Mouse (Mus musculus): ENCODE data around the gene Slc48a1. TPM values are rescaled to one million over a fixed set of nuclear protein-coding genes. Genes with fewer than 3 reads are reported as not detected.

Slc48a1 gene
- total RNA-seq, 2 experiments from 2014 or later, result 33.1 to 42.3 TPM

DNA sequence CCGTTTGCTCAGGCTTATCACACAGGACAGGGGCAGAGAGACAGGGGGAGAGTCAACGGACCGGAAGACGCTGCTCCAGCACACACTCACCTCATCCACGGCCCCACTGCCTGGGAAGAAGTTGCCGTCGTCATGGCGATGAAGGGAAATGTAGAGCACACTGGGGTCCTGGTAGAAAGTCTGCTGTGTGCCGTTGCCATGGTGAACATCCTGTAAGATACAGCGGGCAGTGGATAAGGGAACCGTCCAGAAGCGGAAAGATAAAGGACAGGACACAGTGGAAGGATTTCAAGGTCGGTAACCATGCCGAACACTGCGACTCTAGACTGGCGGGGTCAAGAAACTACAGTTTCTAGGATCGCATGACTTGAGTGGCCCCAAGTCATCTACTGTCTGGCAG is 19.8 kb downstream of the Slc48a1 start:
- ATAC-seq (ENCODE audit: poor library complexity, severe bottlenecking), result no peak

DNA sequence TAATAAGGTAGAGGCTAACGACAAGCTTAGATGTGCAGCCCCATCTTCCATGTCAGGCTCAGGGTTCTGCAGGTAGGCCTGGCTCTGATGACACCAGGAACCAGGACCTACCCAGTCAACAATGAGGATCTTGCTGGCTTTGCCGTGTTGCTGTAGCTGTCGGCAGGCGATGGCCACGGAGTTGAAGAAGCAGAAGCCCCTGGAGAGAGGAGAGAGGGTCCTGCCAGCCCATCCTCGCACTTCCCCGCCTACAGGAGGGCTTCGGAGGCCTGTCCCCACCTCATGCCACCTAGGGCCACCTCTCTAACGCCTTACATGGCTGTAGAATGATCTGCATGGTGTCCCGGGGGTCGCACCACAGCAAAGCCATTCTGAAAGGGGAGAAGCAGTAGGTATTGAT is 21.1 kb downstream of the Slc48a1 start:
- ATAC-seq (ENCODE audit: poor library complexity, severe bottlenecking), result no peak

GRCm38 (mm10) chr15:97800853-97801252 is 22.5 kb downstream of the Slc48a1 start:
- no peak for ATAC-seq (ENCODE audit: poor library complexity, severe bottlenecking)

- ATAC-seq (ENCODE audit: poor library complexity, severe bottlenecking), result no peak
These were observed 23.5 kb downstream of the Slc48a1 start for GRCm38 (mm10) chr15:97801811-97802210.

DNA sequence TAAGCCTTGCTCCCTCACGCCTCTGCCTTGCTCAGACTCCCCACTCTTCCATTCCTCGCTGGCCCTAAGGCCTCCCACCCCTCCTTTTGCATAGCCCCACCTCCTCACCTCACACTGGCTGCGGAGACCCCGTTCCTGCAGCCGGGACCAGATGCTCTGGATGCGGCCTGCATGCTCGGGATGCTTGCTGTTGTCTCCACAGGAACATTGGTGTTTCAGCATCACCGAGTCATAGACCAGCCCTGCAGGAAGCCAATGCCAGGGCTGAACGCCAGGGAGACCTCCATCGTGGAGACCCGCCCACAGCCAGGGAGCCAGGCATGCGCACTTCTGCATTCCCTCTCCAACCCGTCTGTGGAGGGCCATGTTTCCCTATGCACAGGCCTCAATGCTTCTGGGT is 24.3 kb downstream of the Slc48a1 start:
- no peak for ATAC-seq (ENCODE audit: poor library complexity, severe bottlenecking)

DNA sequence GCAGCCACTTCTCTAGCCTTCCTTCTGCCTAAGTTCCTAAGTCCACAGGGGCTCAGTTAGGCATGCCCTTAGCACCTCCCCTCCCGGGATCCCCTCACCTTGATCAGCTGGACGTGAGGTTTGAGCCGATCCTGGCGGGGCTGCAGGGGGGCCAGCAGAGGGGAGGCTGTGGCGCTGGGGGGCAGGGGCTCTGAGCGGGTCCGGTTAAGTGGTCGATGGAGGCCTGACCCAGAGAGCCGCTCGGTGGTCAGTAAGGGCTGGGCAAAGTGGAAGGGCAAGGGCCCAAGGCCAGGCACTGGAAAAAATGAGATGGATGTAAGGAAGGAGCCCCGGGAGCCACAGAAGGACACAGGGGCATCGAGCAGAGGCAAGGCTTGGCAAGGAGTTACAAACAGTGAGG is 29.5 kb downstream of the Slc48a1 start:
- ATAC-seq (ENCODE audit: poor library complexity, severe bottlenecking), result no peak

DNA sequence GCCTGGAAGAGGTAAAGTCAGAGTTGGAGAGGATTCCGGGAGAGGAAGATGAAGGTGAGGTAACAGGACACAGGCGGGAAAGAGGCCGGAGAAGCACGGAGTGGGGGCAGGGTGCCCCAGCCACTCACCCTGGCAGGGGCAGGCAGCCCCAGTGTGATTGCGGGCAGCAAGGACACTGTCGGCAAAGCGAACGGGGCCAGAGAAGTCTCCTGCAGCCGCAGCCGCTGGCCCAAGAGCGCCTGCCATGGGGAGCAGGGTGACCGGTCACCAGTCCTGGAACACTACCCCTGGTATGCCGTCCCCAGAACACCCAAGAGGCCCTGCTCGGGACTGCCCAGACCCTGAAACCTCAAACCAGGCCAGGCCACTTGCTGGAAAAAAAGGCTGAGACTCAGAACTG is 30.2 kb downstream of the Slc48a1 start:
- ATAC-seq (ENCODE audit: poor library complexity, severe bottlenecking), result no peak

DNA sequence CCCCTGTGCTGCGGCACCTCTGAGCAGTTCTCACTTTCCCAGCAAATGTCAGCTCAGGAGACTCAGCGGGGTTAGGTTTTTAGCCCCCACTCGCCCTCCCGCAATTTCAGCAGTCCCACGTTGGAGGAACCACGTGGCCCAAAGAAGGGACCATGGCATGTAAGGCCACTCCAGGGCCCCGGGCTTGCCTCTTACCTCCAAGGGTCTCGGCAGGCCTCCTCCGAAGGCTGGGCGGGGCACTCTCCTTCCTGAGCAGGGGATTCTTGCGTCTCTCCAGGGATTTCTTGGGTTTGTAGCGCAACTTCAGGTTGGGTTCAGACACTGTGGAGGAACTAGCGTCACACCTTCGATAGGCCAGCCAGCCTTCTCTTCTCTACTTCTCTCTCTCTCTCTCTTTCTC is 30.9 kb downstream of the Slc48a1 start:
- ATAC-seq (ENCODE audit: poor library complexity, severe bottlenecking), result no peak

DNA sequence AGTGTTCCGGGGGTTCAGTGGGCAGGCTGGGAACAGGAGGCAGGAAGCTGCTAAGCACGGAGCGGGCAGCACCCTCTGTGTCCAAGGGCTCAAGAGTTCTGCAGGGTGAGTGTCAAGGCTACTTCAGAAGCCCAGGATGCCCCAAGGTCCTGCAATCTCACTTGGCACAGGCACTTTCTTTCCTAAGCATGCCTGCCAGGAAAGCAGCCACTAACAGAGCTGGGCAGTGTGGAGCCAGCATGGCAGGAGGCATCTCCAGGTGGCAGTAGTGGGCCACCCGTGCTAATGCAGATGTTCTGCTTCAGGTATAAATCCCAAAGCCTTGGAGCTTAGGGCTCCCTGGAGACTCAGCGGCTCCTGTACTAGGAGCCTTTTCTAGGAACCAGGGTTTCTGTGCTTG is 31.6 kb downstream of the Slc48a1 start:
- ATAC-seq (ENCODE audit: poor library complexity, severe bottlenecking), result peak; percentile 45; the same call in 1 of the 2 replicates

DNA sequence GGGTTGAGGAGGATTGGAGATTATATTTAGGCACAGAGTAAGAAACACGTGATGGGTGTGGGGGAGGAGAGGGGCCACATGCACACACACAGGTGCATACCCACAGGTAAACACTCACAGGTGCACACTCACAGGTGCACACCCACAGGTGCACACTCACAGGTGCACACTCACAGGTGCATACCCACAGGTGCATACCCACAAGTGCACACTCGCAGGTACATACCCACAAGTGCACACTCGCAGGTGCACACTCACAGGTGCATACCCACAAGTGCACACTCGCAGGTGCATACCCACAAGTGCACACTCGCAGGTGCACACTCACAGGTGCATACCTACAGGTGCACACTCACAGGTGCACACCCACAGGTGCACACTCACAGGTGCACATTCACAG is 32.1 kb downstream of the Slc48a1 start:
- no peak for ATAC-seq (ENCODE audit: poor library complexity, severe bottlenecking)

GRCm38 (mm10) chr15:97811307-97811706 is 33.0 kb downstream of the Slc48a1 start:
- no peak for ATAC-seq (ENCODE audit: poor library complexity, severe bottlenecking)

DNA sequence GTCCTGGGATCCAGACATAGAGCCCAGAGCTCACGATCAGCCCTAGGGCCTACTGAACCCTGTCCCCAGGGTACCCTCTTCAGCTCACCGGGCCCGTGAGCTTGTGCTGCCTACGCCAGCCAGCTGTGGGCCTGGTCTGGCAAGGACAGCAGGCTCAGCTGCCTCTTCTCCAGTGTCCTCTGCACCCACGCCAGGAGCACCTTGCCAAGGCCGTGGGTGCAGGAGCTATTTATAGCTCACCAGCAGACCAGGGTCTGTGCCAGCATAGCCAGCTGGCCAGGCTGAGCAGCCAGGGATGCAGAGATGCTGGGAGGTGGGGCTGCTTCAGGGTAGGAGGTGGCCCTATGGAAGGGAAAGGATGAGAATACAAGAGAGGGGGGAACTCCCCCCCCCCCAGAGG is 33.8 kb downstream of the Slc48a1 start:
- no peak for ATAC-seq (ENCODE audit: poor library complexity, severe bottlenecking)

DNA sequence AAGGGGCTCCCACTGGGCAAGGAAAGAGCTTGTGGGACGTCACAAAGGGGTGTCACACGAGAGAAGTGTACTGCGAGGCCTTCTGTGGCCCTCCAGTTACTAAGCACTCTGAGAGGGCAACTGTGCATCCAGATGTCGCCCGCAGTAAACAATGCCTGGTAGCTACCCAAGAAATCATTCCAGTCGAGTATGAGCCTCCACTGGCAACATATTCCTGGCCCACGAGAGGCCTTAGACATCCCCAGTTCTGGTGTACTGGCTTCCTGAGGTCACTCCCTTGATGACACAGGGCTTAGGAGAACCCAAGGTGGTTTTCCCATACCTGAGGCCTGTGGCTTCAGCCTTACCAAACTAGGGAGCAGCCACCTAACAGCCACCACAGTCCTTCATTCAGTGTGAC is 34.6 kb downstream of the Slc48a1 start:
- no peak for ATAC-seq (ENCODE audit: poor library complexity, severe bottlenecking)

DNA sequence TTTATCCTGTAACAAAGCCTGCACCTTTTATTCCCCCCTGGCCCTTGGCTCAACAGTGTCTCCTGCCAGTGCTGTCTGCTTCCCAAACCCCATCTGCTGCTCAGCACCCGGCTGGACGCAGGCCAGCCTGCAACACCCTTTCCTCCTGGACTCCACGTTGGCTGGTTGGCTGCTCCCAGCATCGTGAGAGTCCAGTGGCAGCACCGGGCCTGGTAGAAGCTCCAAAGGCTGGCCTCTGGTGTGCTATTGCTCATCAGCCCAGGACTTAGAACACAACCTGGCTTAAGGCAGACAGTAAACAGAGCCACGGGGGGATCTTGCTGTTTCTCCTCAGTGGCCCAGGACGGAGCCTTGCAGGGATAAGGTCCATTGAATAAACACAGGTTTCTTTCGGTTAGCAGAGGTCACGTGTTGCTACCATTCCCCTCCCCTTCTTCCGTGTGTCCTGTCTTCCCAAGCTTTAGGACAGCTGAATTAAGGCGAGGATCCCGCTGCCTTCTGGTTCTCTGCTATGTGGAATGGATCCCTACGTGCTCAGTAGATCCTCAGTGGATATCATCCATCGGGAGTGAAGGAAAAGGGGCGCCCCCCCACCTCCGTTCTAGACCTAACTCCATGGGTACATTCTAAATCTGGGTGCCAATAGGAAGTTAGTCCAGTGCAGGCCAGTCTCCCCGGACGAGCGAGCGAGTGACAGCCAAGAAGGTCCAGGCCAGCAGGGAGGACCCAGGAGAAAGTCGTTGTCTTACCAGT is 35.3 kb downstream of the Slc48a1 start:
- ATAC-seq (ENCODE audit: poor library complexity, severe bottlenecking), result no peak

GRCm38 (mm10) chr15:97814703-97815102 is 36.4 kb downstream of the Slc48a1 start:
- ATAC-seq (ENCODE audit: poor library complexity, severe bottlenecking), result no peak

DNA sequence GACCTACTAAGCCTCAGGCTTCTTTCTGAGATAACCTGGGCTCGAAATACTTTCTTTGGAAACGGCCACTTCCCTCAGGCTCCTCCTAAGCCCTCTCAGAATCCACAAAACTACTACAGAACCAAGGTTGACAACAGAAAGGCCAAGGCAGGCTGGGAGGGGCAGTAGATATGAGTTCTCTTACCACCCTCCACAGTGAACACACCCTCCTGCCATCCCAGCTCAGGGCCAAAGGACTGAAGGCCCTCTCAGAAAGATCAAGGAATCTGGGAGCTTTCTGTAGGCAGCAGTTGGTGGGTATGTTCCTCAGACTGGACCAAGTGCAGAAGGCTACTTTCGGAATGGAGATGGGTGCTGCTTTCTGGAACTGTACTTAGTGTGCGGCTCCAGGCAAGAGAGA is 36.9 kb downstream of the Slc48a1 start:
- no peak for ATAC-seq (ENCODE audit: poor library complexity, severe bottlenecking)

- peak; percentile 51 for ATAC-seq (ENCODE audit: poor library complexity, severe bottlenecking)
These were observed 38.1 kb downstream of the Slc48a1 start for GRCm38 (mm10) chr15:97816199-97816994.

DNA sequence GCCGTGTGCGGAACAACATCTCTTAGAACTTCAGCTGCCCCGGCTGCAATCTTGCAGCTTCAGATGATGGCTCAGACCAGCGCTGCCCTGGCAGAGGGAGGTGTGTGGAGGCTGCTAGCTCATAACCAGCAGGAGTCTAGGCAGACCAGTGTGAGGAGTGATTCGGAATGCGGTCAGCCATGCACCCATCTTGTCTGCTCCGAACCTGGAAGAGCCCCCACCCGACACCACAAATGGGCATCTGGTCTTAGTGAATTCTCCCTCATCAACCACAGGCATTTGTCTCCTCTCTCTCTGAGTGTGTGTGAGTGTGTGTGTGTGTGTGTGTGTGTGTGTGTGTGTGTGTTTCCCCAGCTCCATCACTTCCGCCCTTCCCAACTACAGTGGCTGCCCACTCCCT is 41.6 kb downstream of the Slc48a1 start:
- no peak for ATAC-seq (ENCODE audit: poor library complexity, severe bottlenecking)

DNA sequence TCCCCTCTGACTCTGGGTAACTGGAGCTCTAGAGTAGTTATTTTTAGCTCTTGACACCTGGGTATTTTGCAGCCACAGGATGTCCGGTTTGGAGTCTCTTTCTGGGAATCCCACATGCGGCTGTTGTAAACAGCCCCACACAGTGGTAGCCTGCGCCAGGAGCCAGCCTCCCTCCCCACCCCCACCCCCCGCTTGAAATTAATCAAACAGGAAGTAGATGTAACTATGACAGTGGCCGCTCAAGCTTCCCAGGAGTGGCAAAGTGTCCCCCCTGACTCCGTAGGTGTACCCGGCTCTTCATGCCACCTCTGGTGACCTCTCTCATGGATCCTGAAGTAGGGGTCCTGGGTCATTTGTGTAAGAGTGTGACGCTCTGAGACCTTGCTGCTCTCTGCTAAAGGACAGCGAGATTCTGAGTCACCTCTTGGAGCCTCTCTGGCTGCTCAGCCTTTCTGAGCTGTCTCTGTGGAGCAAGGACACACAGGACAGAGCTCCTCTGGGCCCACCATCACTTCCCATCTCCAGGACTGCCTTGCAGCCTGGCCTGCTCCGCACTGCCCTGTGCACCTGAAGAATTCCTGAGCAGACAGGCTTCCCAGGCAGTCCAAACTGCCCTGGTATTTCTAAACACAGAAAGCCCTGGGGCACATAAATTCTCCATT is 43.1 kb downstream of the Slc48a1 start:
- peak; percentile 36 for ATAC-seq (ENCODE audit: poor library complexity, severe bottlenecking)

DNA sequence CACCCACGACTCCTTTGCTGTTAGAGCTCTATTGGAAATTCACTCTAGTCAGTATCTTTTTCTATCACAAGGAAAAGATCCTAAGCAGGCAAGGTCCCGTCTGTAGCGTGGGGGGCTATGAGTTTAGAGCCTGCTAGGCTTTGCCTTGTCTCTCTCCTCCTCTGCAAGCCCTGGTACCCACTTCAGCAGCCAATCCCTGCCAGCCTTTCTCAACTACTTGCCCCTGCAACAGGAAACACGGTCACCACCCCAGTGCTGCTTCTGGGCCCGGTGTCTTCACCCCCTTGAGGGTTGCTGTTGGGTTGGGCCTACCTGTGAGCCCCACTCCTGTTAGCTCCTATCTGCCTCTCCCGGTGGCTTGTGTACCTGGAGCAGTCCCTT is 43.7 kb downstream of the Slc48a1 start:
- ATAC-seq (ENCODE audit: poor library complexity, severe bottlenecking), result peak; percentile 20; the same call in 1 of the 2 replicates

- no peak for ATAC-seq (ENCODE audit: poor library complexity, severe bottlenecking)
These were observed 44.4 kb downstream of the Slc48a1 start for GRCm38 (mm10) chr15:97822545-97823228.

Data from megakaryocyte, adult 5-6 weeks (primary cell).